Mouse (Mus musculus): Measurements from ENCODE around the gene Egfr. TPM values are rescaled to one million over a fixed set of nuclear protein-coding genes. Genes with fewer than 3 reads are reported as not detected.

The Egfr gene
- total RNA-seq, 2 experiments from 2014 or later, result 18.7 to 21.9 TPM

DNA sequence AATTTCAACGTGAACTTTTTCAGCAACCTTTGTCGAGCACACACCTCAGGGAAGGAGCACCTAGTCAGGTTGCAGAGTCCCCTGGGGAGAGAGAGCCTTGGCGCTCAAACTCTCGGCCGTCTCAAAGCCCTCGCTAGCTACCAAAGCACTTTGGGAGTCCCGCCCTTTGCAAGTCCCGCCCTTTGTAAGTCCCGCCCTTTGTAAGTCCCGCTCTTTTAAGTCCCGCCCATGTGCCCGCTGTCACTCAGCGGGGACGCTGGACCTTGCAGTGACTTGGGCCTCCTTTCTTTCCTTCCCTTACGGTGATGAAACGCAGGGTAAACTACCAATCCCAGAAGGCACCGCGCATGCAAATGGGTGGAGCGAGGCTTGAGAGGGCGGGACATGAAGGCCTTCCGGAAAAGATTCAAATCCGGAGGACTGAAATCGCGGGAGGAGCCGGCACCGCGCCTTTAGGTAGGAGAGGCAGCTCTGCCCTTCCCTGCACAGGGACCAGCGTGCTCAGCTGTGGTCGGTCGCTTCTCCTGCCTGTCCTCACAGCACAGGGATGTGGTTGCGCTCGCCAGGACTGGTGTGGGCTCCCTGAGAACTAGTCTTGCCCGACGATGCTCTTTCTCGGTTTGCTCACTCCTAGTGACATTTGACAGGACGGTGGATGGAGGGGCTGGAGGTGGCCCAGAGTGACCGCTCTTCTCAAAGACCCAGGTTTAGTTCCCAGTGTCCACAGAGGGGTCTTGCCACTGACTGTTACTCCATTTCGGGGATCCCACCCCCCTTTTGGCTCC is 199.2 kb downstream of the Egfr start, which contains the start of gene Fbxo48:
Gene Fbxo48 (plus strand): TSS at position 400 of the 785 bp plus-strand sequence.
- DNase-seq (ENCODE audit: low spot score in 2 of 2), result peak; percentile 59 to 87

- no peak for DNase-seq (ENCODE audit: low spot score in 2 of 2)
These were observed 199.7 kb downstream of the Egfr start for GRCm38 (mm10) chr11:16951761-16952010.

GRCm38 (mm10) chr11:16956115-16956862 is 204.3 kb downstream of the Egfr start:
- no peak for DNase-seq (ENCODE audit: low spot score in 2 of 2)

- DNase-seq (ENCODE audit: low spot score in 2 of 2), result no peak
These were observed 205.0 kb downstream of the Egfr start for GRCm38 (mm10) chr11:16957030-16957429.

DNA sequence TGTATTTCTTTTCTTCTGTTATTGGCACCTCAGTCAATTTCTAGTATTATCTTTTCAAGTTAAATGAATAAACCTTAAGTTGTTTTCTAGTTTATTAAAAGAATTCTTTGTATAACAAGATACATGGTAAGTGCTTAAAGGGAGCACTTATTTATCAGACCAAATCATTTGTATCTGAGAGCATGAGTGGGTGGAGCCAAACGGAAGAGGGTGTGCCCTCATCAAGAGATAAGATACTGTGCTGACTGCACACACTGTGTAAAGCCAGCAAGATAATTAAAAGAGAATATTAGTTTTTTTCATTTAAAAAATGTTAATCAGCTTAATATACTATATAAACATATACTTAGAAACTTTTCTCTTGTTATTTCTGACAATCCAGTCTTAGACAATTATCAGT is 206.5 kb downstream of the Egfr start:
- no peak for DNase-seq (ENCODE audit: low spot score in 2 of 2)

Other genes starting within 250 kb of the Egfr start
- gene Sec61g, start 243.7 kb upstream of the Egfr start, total RNA-seq (2021), result 10 to 100 TPM; 14.5 to 17.4 TPM
- gene Fbxo48, start 199.2 kb downstream of the Egfr start, total RNA-seq (2021), result 1 to 10 TPM; 3.4 to 4.4 TPM

Data from adrenal gland, postnatal 4 days (tissue).